Mouse (Mus musculus) testis, adult 2 months (tissue): ENCODE results near the gene Mogat2. TPM values are rescaled to one million over a fixed set of nuclear protein-coding genes. Genes with fewer than 3 reads are reported as not detected.
A peak's percentile ranks its signal among the peaks of the same experiment; 100 is the strongest.

Experiments
- H3K27ac ChIP-seq: fragments of 200-500 bp; 2 replicates; pipeline ENCODE4 v1.5.1; 2012; ENCODE audit warnings: low read depth, low read length; ENCODE audit not compliant: control insufficient read depth, insufficient read depth
- H3K27me3 ChIP-seq: fragments of 200-500 bp; 2 replicates; pipeline ENCODE4 v1.6.1; 2012; ENCODE audit warnings: mild to moderate bottlenecking, low read length, moderate library complexity; ENCODE audit not compliant: control insufficient read depth, insufficient read depth
- H3K36me3 ChIP-seq: fragments of 200-500 bp; 2 replicates; pipeline ENCODE4 v1.6.1; 2012; ENCODE audit warnings: mild to moderate bottlenecking, low read length; ENCODE audit not compliant: control insufficient read depth, insufficient read depth
- H3K4me1 ChIP-seq: fragments of 200-500 bp; 2 replicates; pipeline ENCODE4 v1.6.1; 2012; ENCODE audit warnings: low read length; ENCODE audit not compliant: control insufficient read depth, insufficient read depth
- H3K4me3 ChIP-seq: fragments of 200-500 bp; 2 replicates; pipeline ENCODE4 v1.5.1; 2012; ENCODE audit warnings: low read depth, mild to moderate bottlenecking, low read length, moderate library complexity, mixed read lengths; ENCODE audit not compliant: control insufficient read depth
- CTCF ChIP-seq: fragments of 200-500 bp; IDR thresholded peaks from 2 replicates; pipeline ENCODE4 v1.5.1; 2012; ENCODE audit warnings: low read depth, mild to moderate bottlenecking, inconsistent platforms, low read length, moderate library complexity; ENCODE audit not compliant: control insufficient read depth, insufficient read depth, insufficient replicate concordance
- POLR2A ChIP-seq: fragments of 200-500 bp; IDR thresholded peaks from 2 replicates; pipeline ENCODE4 v1.6.1; 2012; ENCODE audit warnings: low read depth, mild to moderate bottlenecking, inconsistent platforms, low read length, moderate library complexity; ENCODE audit not compliant: control insufficient read depth
- polyA plus RNA-seq: library from polyadenylated mRNA; depleted of rRNA; stranded (reverse); fragments of >200 nt; gene quantifications from 2 replicates; pipeline ENCODE4 v1.2.3, GENCODE M21; 2012

Mogat2 gene
- polyA plus RNA-seq, 1 experiment, result not detected

GRCm38 (mm10) chr7:99235657-99236056 lies 2.8 kb downstream of the Mogat2 start:
- no peaks in the 10 kb centered on the region for H3K36me3 ChIP-seq
- H3K27ac ChIP-seq, result no peak overlapping the region
- no peaks in the 10 kb centered on the region for H3K27me3 ChIP-seq
- H3K4me3 ChIP-seq, result no peak overlapping the region
- no peaks in the 10 kb centered on the region for H3K4me1 ChIP-seq
- TF ChIP-seq POLR2A (no peak), CTCF (no peak)

- H3K4me3 ChIP-seq, result no peak overlapping the region
- no peaks in the 10 kb centered on the region for H3K4me1 ChIP-seq
- no peak overlapping the region for H3K27ac ChIP-seq
- TF ChIP-seq CTCF (no peak), POLR2A (no peak)
- H3K36me3 ChIP-seq, result no peaks in the 10 kb centered on the region
- no peaks in the 10 kb centered on the region for H3K27me3 ChIP-seq
Measured at GRCm38 (mm10) chr7:99234916-99235315, 3.5 kb downstream of the Mogat2 start.

GRCm38 (mm10) chr7:99232571-99232970 lies 5.8 kb downstream of the Mogat2 start:
- no peak overlapping the region for H3K4me3 ChIP-seq
- H3K4me1 ChIP-seq, result no peaks in the 10 kb centered on the region
- no peaks in the 10 kb centered on the region for H3K36me3 ChIP-seq
- no peak overlapping the region for H3K27ac ChIP-seq
- TF ChIP-seq POLR2A (no peak), CTCF (no peak)
- no peaks in the 10 kb centered on the region for H3K27me3 ChIP-seq

- TF ChIP-seq POLR2A (no peak), CTCF (no peak)
Measured at GRCm38 (mm10) chr7:99230061-99230747, 8.2 kb downstream of the Mogat2 start.

GRCm38 (mm10) chr7:99229411-99229810 lies 9.0 kb downstream of the Mogat2 start:
- Histone ChIP-seq H3K27ac (no peak overlapping the region), H3K36me3 (no peaks in the 10 kb centered on the region), H3K4me3 (no peak overlapping the region), H3K4me1 (no peaks in the 10 kb centered on the region), H3K27me3 (no peaks in the 10 kb centered on the region)
- TF ChIP-seq CTCF (peak; percentile 66; the same call in 1 of the 2 replicates), POLR2A (no peak)

More at GRCm38 (mm10) chr7:99230061-99230747, 8.2 kb downstream of the Mogat2 start:
- Histone ChIP-seq H3K36me3 (no peaks in the 10 kb centered on the region), H3K4me1 (no peaks in the 10 kb centered on the region), H3K4me3 (no peak overlapping the region), H3K27ac (no peak overlapping the region), H3K27me3 (no peaks in the 10 kb centered on the region)

GRCm38 (mm10) chr7:99228825-99229224 lies 9.6 kb downstream of the Mogat2 start:
- H3K4me3 ChIP-seq, result no peak overlapping the region
- no peaks in the 10 kb centered on the region for H3K27me3 ChIP-seq
- H3K36me3 ChIP-seq, result no peaks in the 10 kb centered on the region
- no peak overlapping the region for H3K27ac ChIP-seq
- TF ChIP-seq CTCF (no peak), POLR2A (no peak)
- H3K4me1 ChIP-seq, result no peaks in the 10 kb centered on the region

- TF ChIP-seq CTCF, result no peak
- no peak for TF ChIP-seq POLR2A
- Histone ChIP-seq H3K36me3 (no peaks in the 10 kb centered on the region), H3K4me1 (no peaks in the 10 kb centered on the region), H3K27ac (no peak overlapping the region), H3K27me3 (no peaks in the 10 kb centered on the region), H3K4me3 (no peak overlapping the region)
Measured at GRCm38 (mm10) chr7:99227267-99227666, 11.2 kb downstream of the Mogat2 start.
